Mouse (Mus musculus): ENCODE results near the gene Gm9837.

- TF ChIP-seq POLR2A (IDR thresholded peaks at IDR 0.05; ENCODE audit: borderline replicate concordance, insufficient read depth, low read length) (no peak), CTCF (IDR thresholded peaks at IDR 0.05; ENCODE audit: borderline replicate concordance, insufficient read depth, low read depth, low read length) (no peak)
These were observed 17.2 kb downstream of the Gm9837 start for GRCm38 (mm10) chr11:53453031-53453430.

Data from cerebellum, adult 2 months (tissue).